Mouse (Mus musculus): ENCODE data around the gene H60b. TPM values are rescaled to one million over a fixed set of nuclear protein-coding genes. Genes with fewer than 3 reads are reported as not detected.
"Not testable (repeated sequence)": the region's sequence is repeated elsewhere in the genome, so short reads cannot be mapped to it uniquely, and the experiment has no call there.

The H60b gene
- 0.22 and 0.49 TPM in 2 replicates for polyA plus RNA-seq (2016; fragmentation: Nextera tagmentation; extraction: Ambion mirVana)

- H3K36me3 ChIP-seq; H3K4me1 ChIP-seq (replicated peaks); H3K27ac ChIP-seq; H3K9me3 ChIP-seq; H3K9ac ChIP-seq (replicated peaks): not testable (repeated sequence)
- peak within 1 kb of the TSS; percentile 43 for H3K4me3 ChIP-seq (replicated peaks)
- H3K27me3 ChIP-seq: peaks cover 72% of the 10 kb centered on the region
- under 1% methylated on average over 47 of the region's 48 CpGs for WGBS
- ATAC-seq (ENCODE audit: insufficient number of reproducible peaks, insufficient read depth, low FRiP score, low TSS enrichment, low read depth): peak; percentile 28; the same call in 1 of the 2 replicates
- H3K4me2 ChIP-seq: peak within 1 kb of the TSS; percentile 65
Observed at GRCm38 (mm10) chr10:22158310-22158999, at the start of gene H60b, which contains the start of gene Raet1e. Gene H60b (plus strand): TSS chr10:22158586. Gene Raet1e (plus strand): TSS chr10:22158569.

- WGBS: 1% methylated on average over 19 of the region's 19 CpGs
- Histone ChIP-seq H3K27me3 (no peaks in the 10 kb centered on the region), H3K36me3 (no peaks in the 10 kb centered on the region), H3K9me3 (no peaks in the 10 kb centered on the region), H3K4me1 (replicated peaks) (no peaks in the 10 kb centered on the region), H3K4me3 (replicated peaks) (peak overlapping the region; percentile 47), H3K27ac (no peak overlapping the region), H3K4me2 (peak overlapping the region; percentile 71), H3K9ac (replicated peaks) (peak overlapping the region; percentile 64)
- ATAC-seq (ENCODE audit: insufficient number of reproducible peaks, insufficient read depth, low FRiP score, low TSS enrichment, low read depth): no peak; the same call in 1 of the 2 replicates
Observed at GRCm38 (mm10) chr10:22140665-22141280, 17.6 kb upstream of the H60b start.

- not testable (repeated sequence) for H3K9ac ChIP-seq (replicated peaks); H3K9me3 ChIP-seq; H3K4me3 ChIP-seq (replicated peaks); H3K27me3 ChIP-seq; H3K27ac ChIP-seq; ATAC-seq (ENCODE audit: insufficient number of reproducible peaks, insufficient read depth, low FRiP score, low TSS enrichment, low read depth); H3K4me1 ChIP-seq (replicated peaks); H3K36me3 ChIP-seq; H3K4me2 ChIP-seq
- WGBS: 86% methylated on average over 1 of the region's 1 CpGs
Observed at GRCm38 (mm10) chr10:22142194-22142593, 16.2 kb upstream of the H60b start.

GRCm38 (mm10) chr10:22142926-22143325 is 15.5 kb upstream of the H60b start:
- Histone ChIP-seq H3K9ac (replicated peaks) (no peak overlapping the region), H3K4me2 (no peak overlapping the region), H3K9me3 (no peaks in the 10 kb centered on the region), H3K27ac (no peak overlapping the region), H3K4me1 (replicated peaks) (no peaks in the 10 kb centered on the region), H3K27me3 (no peaks in the 10 kb centered on the region), H3K4me3 (replicated peaks) (no peak overlapping the region), H3K36me3 (no peaks in the 10 kb centered on the region)
- WGBS: 71% methylated on average over 5 of the region's 5 CpGs
- no peak for ATAC-seq (ENCODE audit: insufficient number of reproducible peaks, insufficient read depth, low FRiP score, low TSS enrichment, low read depth)

GRCm38 (mm10) chr10:22148441-22149072 is 9.8 kb upstream of the H60b start:
- Histone ChIP-seq H3K4me2 (peak overlapping the region; percentile 94), H3K27me3 (peaks cover 34% of the 10 kb centered on the region), H3K4me3 (replicated peaks) (peak overlapping the region; percentile 69), H3K36me3 (no peaks in the 10 kb centered on the region), H3K4me1 (replicated peaks) (peaks cover 21% of the 10 kb centered on the region), H3K9ac (replicated peaks) (peak overlapping the region; percentile 77), H3K9me3 (no peaks in the 10 kb centered on the region), H3K27ac (peak overlapping the region; percentile 70; the same call in 1 of the 2 replicates)
- WGBS: under 1% methylated on average over 48 of the region's 50 CpGs
- peak; percentile 88 for ATAC-seq (ENCODE audit: insufficient number of reproducible peaks, insufficient read depth, low FRiP score, low TSS enrichment, low read depth)

- ATAC-seq (ENCODE audit: insufficient number of reproducible peaks, insufficient read depth, low FRiP score, low TSS enrichment, low read depth): peak; percentile 54
- Histone ChIP-seq H3K9me3 (no peaks in the 10 kb centered on the region), H3K4me1 (replicated peaks) (peaks cover 21% of the 10 kb centered on the region), H3K27me3 (peaks cover 41% of the 10 kb centered on the region), H3K9ac (replicated peaks) (peak within 1 kb of the TSS; percentile 77), H3K27ac (peak within 1 kb of the TSS; percentile 70; the same call in 1 of the 2 replicates), H3K4me3 (replicated peaks) (peak within 1 kb of the TSS; percentile 69), H3K36me3 (no peaks in the 10 kb centered on the region), H3K4me2 (peak within 1 kb of the TSS; percentile 94)
- 0% methylated on average over 37 of the region's 37 CpGs for WGBS
Observed at GRCm38 (mm10) chr10:22149073-22149690, 9.2 kb upstream of the H60b start, which contains the start of gene E030030I06Rik. Gene E030030I06Rik (minus strand): TSS chr10:22149270.

GRCm38 (mm10) chr10:22149691-22150465 is 8.5 kb upstream of the H60b start:
- ATAC-seq (ENCODE audit: insufficient number of reproducible peaks, insufficient read depth, low FRiP score, low TSS enrichment, low read depth): no peak
- H3K4me3 ChIP-seq (replicated peaks): peak overlapping the region; percentile 69
- H3K36me3 ChIP-seq: no peaks in the 10 kb centered on the region
- H3K27ac ChIP-seq: no peak overlapping the region
- peaks cover 21% of the 10 kb centered on the region for H3K4me1 ChIP-seq (replicated peaks)
- peak overlapping the region; percentile 94 for H3K4me2 ChIP-seq
- H3K9ac ChIP-seq (replicated peaks): peak overlapping the region; percentile 77; the same call in 1 of the 2 replicates
- peaks cover 43% of the 10 kb centered on the region for H3K27me3 ChIP-seq
- under 1% methylated on average over 45 of the region's 50 CpGs for WGBS
- H3K9me3 ChIP-seq: no peaks in the 10 kb centered on the region

GRCm38 (mm10) chr10:22150593-22150992 is 7.8 kb upstream of the H60b start:
- Histone ChIP-seq H3K27me3 (peaks cover 50% of the 10 kb centered on the region), H3K4me2 (peak overlapping the region; percentile 94), H3K9ac (replicated peaks) (no peak overlapping the region), H3K4me1 (replicated peaks) (peaks cover 21% of the 10 kb centered on the region), H3K9me3 (no peaks in the 10 kb centered on the region), H3K27ac (no peak overlapping the region), H3K36me3 (no peaks in the 10 kb centered on the region), H3K4me3 (replicated peaks) (peak overlapping the region; percentile 69)
- under 1% methylated on average over 27 of the region's 27 CpGs for WGBS
- no peak for ATAC-seq (ENCODE audit: insufficient number of reproducible peaks, insufficient read depth, low FRiP score, low TSS enrichment, low read depth)

GRCm38 (mm10) chr10:22151056-22151862 is 7.1 kb upstream of the H60b start:
- H3K9me3 ChIP-seq; ATAC-seq (ENCODE audit: insufficient number of reproducible peaks, insufficient read depth, low FRiP score, low TSS enrichment, low read depth); H3K9ac ChIP-seq (replicated peaks); H3K36me3 ChIP-seq; H3K27ac ChIP-seq: not testable (repeated sequence)
- peak overlapping the region; percentile 94 for H3K4me2 ChIP-seq
- WGBS: 1% methylated on average over 55 of the region's 55 CpGs
- peaks cover 57% of the 10 kb centered on the region for H3K27me3 ChIP-seq
- H3K4me1 ChIP-seq (replicated peaks): peaks cover 21% of the 10 kb centered on the region
- peak overlapping the region; percentile 69 for H3K4me3 ChIP-seq (replicated peaks)

All from limb, embryonic 12.5 days (tissue).